23 mouse cellular contexts compared by ENCODE assay signal in the genomic region with DNA sequence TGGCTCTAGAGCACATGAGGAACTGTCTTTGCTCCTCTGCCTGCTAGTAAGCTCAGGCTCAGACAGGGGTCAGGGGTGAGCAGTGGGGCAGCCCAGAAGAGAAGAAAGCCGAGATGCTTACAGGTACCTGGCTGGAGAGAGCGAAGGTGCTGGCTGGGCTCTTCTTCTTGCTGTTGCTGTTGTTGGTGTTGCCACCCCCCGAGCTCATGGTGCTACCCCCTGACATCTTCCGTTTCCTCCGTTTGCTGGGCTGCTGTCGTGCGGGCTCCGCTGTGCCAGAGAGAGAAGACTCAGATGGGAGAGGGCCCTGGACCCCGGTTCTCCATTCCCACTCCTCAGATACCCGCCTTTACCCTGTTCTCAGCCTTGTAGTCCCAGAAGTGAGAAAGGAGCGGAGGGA.
"Had no signal": no experiment of that assay in that cellular context is flagged by ENCODE, and none has a peak within 500 bp of the region (broad histone marks: within the 10 kb centered on the region; RNA-seq: fewer than 3 reads in every experiment).

No protein-coding gene starts in this region.

- DNase-seq: gastrocnemius, adult 2 months; gastrocnemius, postnatal 10 days; gastrocnemius, postnatal 36 days; heart, adult 18-20 months; heart, postnatal 10 days; kidney, adult 11 months; kidney, adult 2 months; kidney, adult 9 months; kidney, postnatal 14 days; kidney, postnatal 36 days; layer of hippocampus, adult 9-11 months; layer of hippocampus, postnatal 36 days; left cerebral cortex, postnatal 4 days had no signal

- ATAC-seq: hindbrain, postnatal 0 days; intestine, embryonic 16.5 days had no signal

- H3K4me2 ChIP-seq: heart, embryonic 12.5 days; hindbrain, embryonic 13.5 days; hindbrain, embryonic 15.5 days; kidney, embryonic 15.5 days; limb, embryonic 13.5 days; limb, embryonic 15.5 days had no signal

- H3K9me3 ChIP-seq: hindbrain, embryonic 15.5 days; kidney, embryonic 15.5 days; limb, embryonic 15.5 days had no signal

- H3K4me3 ChIP-seq: gastrocnemius, adult 2 months; heart, embryonic 10.5 days; heart, embryonic 12.5 days; hindbrain, embryonic 13.5 days; hindbrain, embryonic 15.5 days; kidney, embryonic 15.5 days; limb, embryonic 13.5 days; limb, embryonic 15.5 days had no signal

- H3K27ac ChIP-seq: gastrocnemius, adult 2 months; heart, embryonic 10.5 days; hindbrain, embryonic 13.5 days; hindbrain, embryonic 15.5 days; hindbrain, postnatal 0 days; kidney, embryonic 15.5 days; kidney, postnatal 0 days; limb, embryonic 13.5 days; limb, embryonic 15.5 days had no signal

- H3K27me3 ChIP-seq: heart, embryonic 12.5 days; hindbrain, embryonic 13.5 days; hindbrain, embryonic 15.5 days; kidney, embryonic 15.5 days; limb, embryonic 13.5 days; limb, embryonic 15.5 days had no signal

- H3K9ac ChIP-seq: heart, embryonic 12.5 days; hindbrain, embryonic 13.5 days; hindbrain, embryonic 15.5 days; kidney, embryonic 15.5 days; limb, embryonic 13.5 days; limb, embryonic 15.5 days had no signal
